Mouse (Mus musculus) heart, adult 18-20 months (tissue): ENCODE measurements around the gene Cc2d1b. TPM values are rescaled to one million over a fixed set of nuclear protein-coding genes. Genes with fewer than 3 reads are reported as not detected.

ENCODE experiments used
- DNase-seq, 2 experiments: peaks; one replicate each; pipeline ENCODE4 v3.0.0; 2021 to 2022; ENCODE audit warnings: mixed read lengths in 1 of 2
- long read RNA-seq, 2 experiments: library from polyadenylated mRNA; stranded (forward); transcript quantifications; one replicate each; pipeline ENCODE4 v2.0.0; 2021
- total RNA-seq, 2 experiments: library from RNA; stranded (reverse); gene quantifications; 2 replicates each; pipeline ENCODE4 v1.2.3; 2021

Gene Cc2d1b
- total RNA-seq, result 10 to 100 TPM; 13.0 to 15.4 TPM
- long read RNA-seq, experiment 1, transcript Cc2d1b-201 (25 exons, 3,303 nt), result major isoform, 10 of 14 reads
- long read RNA-seq, experiment 1, partial matches to known transcripts, result 1 of 14 reads
- long read RNA-seq, experiment 1, other reads (novel, unspliced or antisense), result 3 of 14 reads
- long read RNA-seq, experiment 2, partial matches to known transcripts, result 1 of 4 reads
- long read RNA-seq, experiment 2, other reads (novel, unspliced or antisense), result 0 of 4 reads

DNA sequence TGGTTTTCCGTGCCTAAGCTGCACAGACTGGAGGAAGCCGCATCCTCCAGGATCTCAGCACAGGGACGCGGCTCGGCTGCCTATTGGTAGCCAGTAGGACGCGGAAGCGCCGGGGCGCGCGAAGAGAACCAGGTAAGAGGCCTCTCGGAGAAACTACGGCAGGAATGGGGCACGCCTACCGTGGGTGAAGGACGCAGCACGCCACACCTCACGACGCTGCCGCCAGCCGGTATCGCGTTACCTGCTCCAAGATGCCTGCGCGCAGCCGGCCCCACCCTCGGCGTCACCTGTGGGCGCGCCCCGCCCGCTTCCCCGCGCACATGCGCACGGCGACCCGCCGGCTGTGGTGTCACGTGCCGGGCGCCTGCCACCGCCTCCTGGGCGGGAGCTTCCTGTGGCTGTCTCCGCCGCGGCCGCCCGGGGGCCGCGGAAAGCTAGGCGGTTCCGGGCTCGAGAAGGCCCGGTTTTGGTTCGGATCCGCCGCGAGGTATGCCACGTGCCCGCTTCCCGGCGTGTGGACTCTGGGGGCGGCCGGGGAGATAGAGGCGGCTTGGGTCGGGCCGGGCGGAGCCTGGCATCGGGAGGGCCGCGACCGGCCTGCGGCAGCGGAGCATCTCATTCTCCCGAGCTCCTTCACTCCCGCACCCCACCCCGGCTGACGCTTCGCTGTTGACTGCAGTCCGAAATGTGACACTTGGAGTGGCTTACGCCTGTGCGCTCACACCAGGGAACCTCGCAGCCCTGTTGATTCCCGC, at the start of gene Cc2d1b:
Gene Cc2d1b, plus strand, starts transcription at position 354 of the 755 bp plus-strand sequence.
- peak; percentile 88 to 93 for DNase-seq

DNA sequence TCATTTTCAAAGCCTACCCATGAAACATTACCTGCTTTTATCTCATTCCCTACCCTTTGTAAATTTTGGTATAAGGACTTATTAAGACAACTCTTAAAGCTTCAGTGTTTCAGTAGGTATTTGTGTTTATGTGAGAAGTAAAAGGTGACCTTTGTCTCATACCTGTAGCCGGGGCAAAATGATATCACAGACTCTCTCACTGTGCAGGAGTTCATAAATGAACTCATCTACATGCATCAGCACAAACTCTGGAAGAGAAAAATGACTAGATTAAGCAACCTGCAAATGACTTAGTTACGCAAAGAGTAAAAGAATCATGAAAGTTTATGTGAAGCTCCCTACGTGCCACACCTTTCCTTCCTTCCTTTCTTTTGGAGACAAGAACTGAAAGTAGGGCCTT, 47.1 kb upstream of the Cc2d1b start:
- no peak for DNase-seq

DNA sequence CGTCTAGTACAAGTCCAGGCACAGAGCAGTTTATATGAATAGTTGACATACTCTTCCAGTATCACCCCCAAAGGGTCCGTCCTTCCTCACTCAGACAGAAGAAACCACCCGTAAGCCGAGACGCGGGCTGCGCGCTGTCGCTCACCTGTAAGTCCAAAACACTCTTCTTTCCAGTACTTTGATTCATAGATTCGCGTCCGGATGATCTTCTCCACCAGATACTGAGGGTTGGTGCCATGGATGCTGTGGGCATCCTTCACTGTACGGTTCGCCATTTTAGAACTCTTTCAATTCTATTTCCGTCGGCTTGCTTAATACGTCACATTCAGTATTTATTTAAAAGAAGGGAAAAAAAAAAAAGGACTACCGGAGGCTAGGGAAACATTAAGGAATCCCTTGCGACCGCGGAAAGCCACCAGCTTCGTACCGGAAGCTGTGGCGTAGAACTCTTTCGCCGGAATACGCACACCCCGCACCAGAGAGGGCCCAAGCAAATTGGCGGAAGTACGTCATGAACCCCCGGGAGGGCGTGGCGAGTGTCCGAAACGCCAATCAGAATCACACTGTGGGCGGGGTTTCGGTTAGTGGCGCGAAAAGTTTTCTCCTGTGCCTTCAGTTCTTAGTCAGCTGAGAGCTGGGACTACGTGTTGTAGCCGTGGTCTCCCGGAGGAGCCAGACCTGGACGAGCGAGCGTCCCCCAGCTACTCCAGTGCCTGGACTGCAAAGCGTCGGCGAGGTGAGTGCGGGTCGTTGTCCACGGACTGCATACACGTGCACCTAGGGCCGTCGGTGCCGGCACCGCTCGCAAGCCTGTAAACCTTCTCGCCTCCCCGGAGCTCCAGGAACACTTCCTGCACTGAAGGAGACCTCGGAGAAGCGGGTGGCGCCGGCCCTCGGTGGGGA, 40.6 kb upstream of the Cc2d1b start, which contains the start of the genes Prpf38a and Orc1:
Gene Prpf38a, minus strand, starts transcription at position 497 of the 903 bp plus-strand sequence.
Gene Orc1, plus strand, starts transcription at position 584 of the 903 bp plus-strand sequence.
- peak; percentile 97 to 99 for DNase-seq

DNA sequence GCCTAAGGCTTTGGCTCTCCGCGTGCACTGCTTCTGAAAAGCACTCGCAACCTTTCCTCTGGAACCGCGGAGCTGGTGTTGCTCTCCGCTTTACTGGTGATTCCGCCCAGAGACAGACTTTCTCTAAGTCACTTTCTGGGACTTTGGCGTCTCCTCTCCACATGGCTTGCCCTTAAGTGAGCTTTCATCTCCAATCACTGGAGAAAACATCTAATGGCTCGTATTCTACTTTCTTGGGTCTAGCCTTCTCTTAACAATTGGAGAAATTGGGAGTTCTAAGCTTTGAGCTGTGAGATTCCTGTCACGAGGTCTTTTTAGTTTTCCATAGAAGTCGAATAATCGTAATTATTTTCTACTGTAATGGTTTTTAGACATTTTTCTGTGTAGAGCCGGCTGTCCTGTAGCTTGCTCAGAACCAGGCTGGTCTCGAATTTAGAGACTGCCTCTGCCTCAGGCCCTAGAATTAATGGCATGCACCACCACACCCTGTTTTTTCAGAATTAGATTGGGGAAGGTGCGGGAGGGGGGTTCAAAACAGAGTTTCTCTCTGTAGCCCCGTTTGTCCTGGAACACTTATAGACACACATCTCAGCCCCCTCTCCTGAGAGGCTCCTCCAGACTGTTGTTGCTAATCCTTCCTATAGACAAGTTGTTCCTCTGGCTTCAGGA, 39.9 kb upstream of the Cc2d1b start:
- no peak for DNase-seq

DNA sequence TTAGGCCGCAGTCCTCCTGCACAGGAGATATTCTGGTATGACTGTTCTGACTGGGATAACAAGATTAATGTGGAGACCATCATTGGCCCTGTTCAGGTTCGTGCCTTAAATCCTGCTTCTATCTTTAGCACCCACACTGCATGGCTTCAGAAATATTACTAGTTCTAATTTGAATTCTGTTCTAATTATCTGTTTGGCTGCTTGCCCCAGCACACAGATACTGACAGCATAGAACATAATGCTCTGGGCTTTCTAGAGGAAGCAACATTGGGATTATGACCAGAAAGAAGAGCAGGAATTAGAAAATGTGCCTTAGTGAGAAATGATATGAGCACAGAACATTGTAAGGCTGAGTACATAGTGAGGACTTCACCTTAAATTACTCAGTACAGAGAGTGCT, 26.4 kb upstream of the Cc2d1b start:
- no peak for DNase-seq

DNA sequence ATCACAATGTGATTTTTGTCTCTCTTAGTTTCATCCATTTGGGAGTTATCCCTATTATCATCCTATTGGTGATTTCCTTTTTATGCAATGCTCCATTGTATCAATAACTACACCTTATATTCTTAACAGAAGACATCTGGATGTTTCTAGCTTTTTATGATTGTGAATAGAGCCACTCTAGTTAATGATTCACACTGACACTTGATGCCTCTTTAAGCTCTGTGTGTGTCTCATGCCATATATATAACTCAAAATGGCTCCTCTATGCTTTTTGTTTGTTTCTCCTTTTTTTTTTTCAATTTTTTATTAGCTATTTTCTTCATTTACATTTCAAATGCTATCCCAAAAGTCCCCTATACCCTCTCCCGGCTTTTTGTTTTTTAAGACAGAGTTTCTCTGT, 24.0 kb upstream of the Cc2d1b start:
- DNase-seq, result no peak

DNA sequence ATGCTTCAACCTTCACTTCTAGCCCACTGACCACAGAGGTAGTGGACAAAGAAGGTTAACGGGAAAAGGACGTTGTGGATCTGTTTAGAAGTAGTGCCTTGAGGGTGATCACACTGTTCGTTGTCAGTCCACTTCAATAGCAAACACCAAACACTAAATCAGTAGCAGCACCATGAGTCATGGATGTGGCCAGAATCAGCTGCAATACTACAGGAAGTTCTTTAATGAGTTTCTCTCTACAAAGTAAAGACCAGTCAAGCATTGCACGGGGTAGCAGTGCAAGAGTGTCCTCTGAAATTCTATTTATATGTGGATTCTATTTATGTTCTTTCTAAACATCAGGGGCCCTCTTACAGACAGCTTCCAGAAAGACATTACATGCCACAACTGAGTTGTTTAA, 21.4 kb upstream of the Cc2d1b start:
- no peak for DNase-seq

DNA sequence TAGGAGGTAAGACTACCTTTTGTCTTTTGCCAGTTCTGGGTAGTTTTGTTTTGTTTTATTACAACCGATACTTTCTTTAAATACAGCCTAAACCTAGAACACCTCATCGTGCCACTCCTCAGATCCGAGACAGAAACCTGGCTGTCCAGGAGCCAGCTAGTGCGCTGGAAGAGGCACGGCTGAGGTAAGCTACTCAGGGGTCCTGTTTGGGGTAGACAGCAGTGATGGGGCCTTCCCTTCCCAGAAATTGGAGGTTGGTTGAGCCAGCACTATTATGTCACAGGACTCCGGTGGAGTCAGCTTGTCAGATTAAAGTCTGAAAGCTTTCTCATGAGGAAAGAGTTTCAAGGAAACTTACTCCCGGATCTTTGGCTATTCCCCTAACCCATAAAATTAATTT, 17.9 kb upstream of the Cc2d1b start:
- no peak for DNase-seq

DNA sequence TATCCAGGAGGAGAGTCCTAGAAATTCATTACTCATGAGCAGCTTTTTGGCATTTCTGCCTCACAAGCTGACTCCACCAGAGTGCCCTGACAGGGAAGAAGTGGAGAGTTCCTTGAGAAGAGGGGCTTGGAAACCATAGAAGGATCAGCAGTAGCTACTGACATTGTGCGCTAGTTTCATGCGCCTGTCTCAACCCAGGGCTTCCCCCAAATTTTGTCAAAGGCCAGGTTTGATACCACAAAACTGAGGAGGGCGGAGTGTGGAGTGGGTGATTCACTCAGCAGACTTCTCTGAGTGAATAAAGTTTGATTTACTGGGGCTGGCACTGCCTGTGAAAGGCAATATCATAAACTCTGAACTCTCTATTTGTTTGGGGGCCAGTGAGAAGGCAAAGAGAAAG, 11.1 kb upstream of the Cc2d1b start:
- no peak for DNase-seq

DNA sequence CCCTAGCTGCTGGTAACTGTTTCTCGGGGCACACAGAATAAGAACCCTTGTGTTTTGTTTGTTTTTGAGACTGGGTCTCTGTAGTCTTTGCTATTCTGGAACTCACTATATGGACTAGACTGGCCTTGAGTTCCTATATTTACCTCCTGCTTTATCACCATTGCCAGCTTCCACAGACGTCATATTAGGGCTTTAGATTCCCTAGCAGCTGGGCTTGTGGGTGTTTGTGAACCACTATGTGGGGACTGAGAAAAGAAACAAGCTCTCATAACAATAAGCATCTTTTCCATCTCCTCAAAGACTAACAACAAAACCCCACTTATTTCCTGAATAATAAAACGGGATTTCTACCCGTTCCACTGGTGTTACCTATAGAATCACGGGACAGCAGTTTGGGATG, 8.8 kb upstream of the Cc2d1b start:
- no peak for DNase-seq

DNA sequence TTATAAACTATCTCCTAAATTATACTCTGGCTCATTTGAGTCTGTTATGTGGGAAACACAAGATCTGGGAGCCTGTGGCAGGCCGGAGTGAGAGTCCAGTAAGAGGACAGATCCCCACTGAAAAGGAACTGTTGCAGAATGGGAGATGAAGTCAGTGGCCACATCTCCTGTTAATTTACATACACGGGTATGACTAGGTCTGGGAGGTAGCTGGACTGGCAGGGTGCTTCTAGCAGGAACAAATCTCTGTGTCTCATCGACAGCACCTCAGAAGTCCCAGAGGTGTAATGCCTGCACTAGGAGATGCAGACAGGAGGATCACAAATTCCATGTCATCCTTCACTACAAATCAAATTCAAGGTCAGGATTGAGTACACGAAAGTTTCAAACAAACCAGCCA, 1.2 kb upstream of the Cc2d1b start:
- DNase-seq, result no peak

DNA sequence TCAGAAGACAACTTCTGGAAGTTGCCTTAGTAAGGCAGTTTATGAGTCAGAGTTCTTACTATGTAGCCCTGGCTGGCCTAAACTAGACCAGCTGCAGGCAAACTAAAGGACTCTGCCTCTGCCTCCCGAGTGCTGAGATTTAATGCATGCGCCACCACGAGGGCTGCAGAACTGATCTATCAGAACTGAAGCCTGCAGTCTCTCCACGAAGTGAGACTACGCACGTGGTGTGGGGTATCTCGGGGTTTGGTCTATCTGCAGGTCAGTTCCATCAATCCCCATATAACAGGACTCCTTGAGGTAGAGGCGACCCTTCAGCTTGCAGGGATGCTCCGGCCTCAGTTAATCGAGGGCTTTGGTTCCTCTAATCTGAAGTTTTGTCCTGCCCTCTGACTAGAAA, 575 bp upstream of the Cc2d1b start:
- no peak for DNase-seq

DNA sequence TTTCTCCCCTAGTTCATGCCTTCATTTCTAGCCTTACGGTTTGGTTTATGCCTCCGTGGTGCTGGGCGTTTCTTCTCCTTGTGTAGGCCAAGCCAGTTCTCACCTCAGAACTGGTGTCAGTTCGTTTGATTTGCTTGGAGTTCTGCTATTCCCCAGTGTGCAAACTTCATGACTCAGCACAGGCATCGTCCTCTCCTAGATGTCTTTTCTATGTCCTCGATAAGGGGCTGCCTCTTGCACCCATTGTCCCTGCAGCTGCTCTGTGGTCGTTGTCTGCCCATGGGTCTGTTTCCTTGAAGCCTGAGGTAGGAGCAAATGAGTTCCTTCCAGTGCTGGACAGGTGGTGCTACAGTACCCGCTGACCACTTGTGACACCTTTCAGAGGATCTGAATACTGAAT, 796 bp downstream of the Cc2d1b start:
- no peak for DNase-seq

DNA sequence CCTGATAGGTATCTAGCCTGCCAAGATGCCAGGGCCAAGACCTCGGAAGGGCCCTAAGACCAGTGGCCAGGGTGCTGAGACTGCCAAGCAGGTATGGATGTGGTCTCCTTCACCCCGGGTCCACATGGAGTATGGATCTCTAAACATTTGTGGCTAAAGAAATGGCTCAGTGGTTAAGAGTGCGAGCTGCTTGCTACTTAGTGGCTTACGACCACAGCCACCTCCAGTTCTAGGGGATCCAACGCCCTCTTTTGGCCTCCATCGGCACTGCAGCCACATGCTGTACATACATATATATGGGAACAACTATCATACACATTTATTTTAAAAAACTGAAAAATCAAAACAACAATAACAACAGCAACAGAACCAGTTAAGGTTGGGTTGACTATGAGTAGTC, 1.8 kb downstream of the Cc2d1b start:
- DNase-seq, result no peak

DNA sequence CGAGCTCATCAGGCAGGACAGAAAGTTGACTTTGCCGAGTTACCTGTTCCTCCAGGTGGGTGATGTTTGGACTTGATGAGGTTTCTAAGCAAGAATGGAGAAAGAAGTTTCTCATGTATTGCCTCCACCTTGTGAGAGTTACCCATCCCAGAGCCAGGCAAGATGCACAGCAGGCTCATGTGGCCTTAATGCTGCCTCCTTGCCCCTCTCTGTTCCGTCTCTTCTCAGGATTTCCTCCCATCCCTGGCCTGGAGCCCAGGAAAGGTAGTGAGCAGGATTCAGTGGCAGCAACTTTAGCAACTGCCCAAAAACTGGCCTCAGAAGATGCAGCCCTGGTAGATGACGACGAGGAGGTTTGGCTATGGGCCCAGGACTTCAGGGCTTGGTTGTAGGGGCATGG, 7.3 kb downstream of the Cc2d1b start:
- no peak for DNase-seq

DNA sequence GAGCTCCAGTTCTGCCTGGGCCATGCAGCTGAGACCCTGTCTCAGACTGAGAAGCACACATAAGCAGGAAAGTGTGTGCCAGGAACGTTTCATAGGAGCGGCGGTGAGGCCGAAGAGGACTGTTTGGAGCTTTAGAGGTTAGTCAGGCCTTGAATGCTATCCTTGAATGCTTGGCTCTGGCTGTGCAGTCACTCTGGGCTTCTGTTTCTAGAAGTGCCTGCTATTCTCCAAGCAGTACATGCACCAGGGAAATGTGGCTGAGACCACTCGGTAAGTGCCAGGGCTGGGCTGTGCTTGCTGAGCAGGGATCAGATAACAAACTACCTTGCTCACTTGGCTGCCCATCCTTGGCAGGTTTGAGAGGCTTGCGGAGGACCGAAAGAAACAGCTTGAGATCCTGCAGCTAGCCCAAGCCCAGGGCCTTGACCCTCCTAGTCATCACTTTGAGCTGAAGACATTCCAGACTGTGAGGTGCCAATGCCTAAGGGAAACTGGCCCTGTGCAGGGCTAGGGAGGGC, 9.7 kb downstream of the Cc2d1b start:
- no peak for DNase-seq

DNA sequence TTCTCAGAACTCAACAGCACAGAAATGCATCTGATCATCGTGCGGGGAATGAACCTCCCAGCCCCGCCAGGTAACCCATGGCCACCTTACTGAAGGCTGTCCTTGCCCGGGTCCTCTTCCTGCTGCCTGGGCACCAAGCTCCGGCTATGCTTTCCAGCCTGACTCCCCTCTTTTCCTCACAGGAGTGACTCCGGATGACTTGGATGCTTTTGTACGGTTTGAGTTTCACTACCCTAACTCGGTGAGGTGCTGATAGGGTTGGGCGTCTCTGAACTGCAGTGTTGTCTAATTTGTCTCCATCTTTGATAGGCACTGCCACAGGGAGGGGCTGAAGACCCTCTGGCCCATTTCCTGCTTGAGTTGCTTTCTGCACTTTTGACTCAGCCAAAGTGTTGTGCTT, 10.4 kb downstream of the Cc2d1b start:
- DNase-seq, result no peak

DNA sequence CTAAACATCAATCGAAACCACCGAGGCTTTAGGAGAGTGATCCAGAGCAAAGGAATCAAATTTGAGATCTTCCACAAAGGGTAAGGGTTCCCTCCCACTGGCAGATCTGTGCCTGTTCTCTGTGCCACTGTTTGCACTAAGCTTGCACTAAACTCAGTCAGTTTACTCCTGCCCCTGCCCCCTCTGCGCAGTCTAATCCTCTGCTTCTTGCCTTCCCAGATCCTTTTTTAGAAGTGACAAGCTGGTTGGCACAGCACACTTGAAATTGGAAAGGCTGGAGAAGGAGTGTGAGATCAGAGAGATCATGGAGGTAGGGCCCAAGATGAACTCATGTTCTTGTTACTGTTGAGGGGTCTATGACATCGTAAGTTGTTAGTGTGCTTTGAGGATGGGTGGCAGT, 11.9 kb downstream of the Cc2d1b start:
- DNase-seq, result no peak

DNA sequence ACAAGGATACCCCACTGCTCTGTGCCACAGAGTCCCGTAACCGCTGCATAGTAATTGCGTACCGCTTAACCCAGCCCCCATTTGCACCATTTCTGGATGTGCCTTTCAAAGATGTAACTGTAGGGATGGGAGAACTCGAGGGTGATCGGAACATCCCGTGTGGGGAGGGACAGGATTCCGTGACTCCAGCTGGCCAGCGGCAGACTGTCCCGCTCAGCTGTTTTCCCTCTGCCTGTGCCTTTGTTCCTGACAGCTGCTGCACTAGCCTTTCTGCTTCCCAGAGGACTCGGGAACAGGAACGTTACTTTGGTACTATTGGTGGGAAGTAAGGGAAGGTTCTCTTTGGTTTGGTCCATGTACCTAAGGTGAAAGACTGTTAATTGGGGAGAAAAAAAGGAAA, 14.0 kb downstream of the Cc2d1b start:
- DNase-seq, result no peak

DNA sequence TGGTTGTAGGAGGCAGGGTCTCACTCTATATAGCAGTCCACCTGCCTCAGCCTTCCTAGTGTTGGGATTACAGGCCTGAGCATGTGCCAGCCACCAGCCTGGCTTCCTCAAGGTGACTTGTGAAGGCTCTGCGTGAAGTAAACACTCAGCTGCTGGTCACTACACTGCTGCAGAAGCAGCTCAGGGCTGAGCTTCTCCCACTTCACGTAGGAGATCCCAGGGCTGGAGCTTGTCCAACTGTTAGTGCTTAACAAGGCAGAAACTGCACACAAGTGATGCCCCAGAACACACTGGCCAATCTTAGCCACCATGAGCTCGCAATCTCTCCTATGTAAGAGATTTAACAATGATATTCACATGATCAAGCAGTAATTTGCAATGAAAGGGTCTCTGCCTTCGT, 15.0 kb downstream of the Cc2d1b start:
- DNase-seq, result no peak

DNA sequence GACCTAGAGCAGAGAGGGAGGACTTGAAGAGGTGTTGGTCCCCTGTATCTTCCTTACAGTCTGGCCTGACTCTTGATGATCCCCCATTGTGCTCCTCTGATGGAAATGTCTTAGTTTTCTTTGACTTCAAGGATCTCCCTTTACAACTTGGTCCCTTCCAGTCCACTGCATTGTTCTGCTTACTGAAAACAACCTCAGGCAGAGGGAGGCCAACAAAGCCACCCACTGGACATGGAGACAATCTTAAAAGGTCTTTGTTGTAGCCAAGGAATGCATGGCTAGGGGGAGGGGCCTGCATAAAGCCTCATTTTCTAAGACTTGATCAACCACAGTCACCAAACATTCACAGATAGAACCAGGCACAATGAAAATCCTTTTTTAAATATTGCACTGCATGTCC, 15.4 kb downstream of the Cc2d1b start:
- DNase-seq, result no peak

DNA sequence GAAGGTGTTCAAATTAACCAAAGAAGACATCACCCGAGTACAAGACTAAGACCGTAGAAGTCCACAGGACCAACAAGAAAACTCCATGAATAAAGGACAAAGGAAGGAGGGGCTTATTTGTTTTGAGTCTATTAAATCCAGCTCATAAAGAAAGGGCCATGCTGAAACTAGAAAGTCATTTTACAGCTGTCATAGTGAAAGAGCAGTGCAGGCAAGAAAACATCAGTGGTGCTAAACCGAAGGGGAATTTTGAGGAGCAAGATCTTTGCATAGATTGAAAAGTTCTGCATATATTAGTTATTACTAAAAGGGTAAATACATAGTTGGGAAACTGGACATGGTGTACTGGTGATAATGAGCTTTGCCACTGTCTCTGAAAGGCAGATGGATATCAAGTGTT, 18.0 kb downstream of the Cc2d1b start:
- DNase-seq, result no peak
